Mouse (Mus musculus) kidney, adult 2 months (tissue): Measurements from ENCODE around the gene Shc1.

Source experiments
- CTCF ChIP-seq: fragments of 200-500 bp; conservative IDR thresholded peaks from 2 replicates; pipeline ENCODE4 v1.5.1; 2011; ENCODE audit warnings: low read depth, mild to moderate bottlenecking, control low read depth, low read length, moderate library complexity, mixed read lengths; ENCODE audit not compliant: insufficient read depth, insufficient read length
- POLR2A ChIP-seq: fragments of 200-500 bp; IDR thresholded peaks from one replicate; pipeline ENCODE4 v1.6.1; 2011; ENCODE audit warnings: low read depth, low read length, control low read depth

DNA sequence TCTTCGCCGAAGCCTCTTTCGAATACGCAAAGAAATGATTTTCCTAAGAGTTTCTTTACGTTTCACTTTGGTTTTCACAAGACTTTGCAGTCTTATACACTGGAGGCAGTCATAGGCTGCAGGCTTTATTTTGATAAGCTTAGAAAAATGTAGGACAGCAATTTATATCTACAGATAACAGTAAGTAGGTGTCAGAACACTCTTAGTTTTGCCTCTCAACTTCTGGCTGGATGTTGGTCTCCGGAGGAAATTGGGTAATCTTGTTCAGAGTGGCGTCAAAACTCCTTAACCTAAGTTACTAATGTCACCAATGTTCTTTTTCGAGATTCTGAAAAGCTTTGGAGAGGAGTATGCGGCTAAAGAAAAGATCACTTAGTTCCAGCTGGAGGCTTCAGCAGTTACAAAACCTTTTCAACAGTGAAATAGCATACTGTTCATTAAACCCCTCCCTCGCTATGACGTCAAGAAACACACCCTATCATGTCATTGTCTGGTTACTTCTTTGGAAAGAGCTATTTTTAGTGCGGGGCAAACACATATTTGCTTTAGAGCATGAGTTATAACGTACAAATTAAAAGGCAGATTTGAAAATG lies 40.2 kb downstream of the Shc1 start:
- no peak for TF ChIP-seq CTCF
- no peak for TF ChIP-seq POLR2A
